Mouse (Mus musculus): ENCODE measurements around the gene Eri3. TPM values are rescaled to one million over a fixed set of nuclear protein-coding genes. Genes with fewer than 3 reads are reported as not detected.

The Eri3 gene
- polyA plus RNA-seq, 1 experiment: 97.2 TPM

DNA sequence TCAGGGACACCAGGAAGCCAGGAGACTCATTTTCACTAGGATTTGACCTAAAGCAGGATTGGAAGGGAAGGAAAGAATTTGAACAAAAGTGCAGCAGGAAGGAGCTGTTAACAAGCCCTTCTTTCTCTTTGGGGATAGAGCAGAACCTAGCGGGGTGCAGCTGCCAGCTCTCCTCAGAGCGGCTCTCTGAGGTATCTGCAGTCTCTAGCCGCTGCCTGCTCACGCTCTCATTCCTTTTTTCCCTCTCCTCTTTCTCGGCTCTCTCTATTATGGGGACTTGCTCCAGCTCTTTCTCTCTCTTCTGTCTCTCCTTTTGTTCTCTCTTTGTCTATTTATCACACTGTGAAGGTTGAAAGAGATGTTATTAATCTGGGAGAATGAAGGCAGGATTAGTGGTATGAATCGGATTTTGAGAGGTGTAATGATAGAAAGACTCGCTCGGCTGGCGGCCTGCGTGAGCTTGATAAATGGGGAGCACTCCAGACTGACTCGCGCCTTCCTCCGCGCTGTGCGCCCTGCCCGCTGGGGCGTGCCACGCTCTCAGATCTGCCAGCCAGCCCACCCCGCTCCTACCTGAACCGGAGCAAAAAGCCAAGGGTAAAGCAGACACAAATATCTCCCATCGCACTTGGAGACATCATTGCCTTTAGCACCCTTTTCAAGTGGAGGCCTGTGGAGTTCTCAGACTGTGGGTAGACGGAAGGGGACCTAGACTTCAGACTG is 86.9 kb downstream of the Eri3 start:
- Histone ChIP-seq H3K79me2 (ENCODE audit: control insufficient read depth, insufficient read depth) (no peaks in the 10 kb centered on the region), H3K36me3 (ENCODE audit: control insufficient read depth, insufficient read depth) (peaks cover 3% of the 10 kb centered on the region), H3ac (ENCODE audit: control insufficient read depth, insufficient read length) (no peak overlapping the region), H3K27me3 (ENCODE audit: control insufficient read depth, insufficient read depth, insufficient read length) (no peaks in the 10 kb centered on the region), H3K4me2 (ENCODE audit: low read depth) (no peak overlapping the region), H3K4me3 (no peak overlapping the region)
- TF ChIP-seq MYOD1 (IDR thresholded peaks at IDR 0.05; ENCODE audit: control insufficient read depth in 1 of 3, insufficient read length in 2 of 3, low read depth in 2 of 3): no peak

DNA sequence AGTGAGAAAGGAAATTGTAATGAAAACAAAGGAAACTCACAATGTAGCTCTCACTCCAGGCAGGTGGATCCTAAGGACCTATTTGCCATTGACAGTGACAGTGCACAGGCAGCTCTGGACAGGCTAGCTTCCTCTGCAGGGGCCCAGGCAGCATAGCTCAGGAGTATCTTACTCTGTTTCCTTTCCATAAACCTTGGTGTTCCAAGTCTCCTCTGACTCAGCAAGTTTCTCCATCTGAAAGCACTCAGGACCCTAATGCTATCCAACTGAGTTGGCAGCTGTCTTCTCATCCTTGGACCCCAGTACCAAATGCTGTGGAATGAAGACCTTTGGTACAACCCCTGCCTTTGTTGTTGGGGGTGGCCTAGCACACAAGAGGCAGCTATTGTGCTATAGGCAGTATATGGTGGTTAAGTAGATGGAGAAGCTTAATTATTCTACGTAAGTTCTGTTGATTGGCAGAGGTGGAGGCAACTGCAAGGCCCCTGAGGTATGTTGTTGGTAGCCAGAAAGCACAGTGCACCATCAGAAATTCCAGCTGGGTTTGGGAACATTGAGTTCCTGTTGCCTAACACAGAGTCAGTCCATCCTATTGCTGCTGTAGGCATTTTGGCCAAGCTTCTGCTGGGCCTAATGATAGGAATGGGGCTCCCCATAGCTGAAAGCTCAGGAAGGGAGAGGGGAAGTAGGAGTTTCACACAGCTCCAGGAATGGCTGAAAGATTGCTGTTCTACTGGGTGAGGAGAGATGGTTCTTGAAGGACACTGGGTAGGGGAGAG is 90.9 kb downstream of the Eri3 start:
- no peak overlapping the region for H3K4me2 ChIP-seq (ENCODE audit: low read depth)
- H3K27me3 ChIP-seq (ENCODE audit: control insufficient read depth, insufficient read depth, insufficient read length): no peaks in the 10 kb centered on the region
- no peak overlapping the region for H3K4me3 ChIP-seq
- TF ChIP-seq POLR2AphosphoS2 (IDR thresholded peaks at IDR 0.05; ENCODE audit: insufficient read length, low read depth) (no peak), POLR2A (IDR thresholded peaks at IDR 0.05; ENCODE audit: insufficient read length, low read depth) (no peak), REST (IDR thresholded peaks at IDR 0.05; ENCODE audit: insufficient read depth, insufficient read length) (no peak)
- no peak overlapping the region for H3ac ChIP-seq (ENCODE audit: control insufficient read depth, insufficient read length)
- no peaks in the 10 kb centered on the region for H3K79me2 ChIP-seq (ENCODE audit: control insufficient read depth, insufficient read depth)
- peaks cover 3% of the 10 kb centered on the region for H3K36me3 ChIP-seq (ENCODE audit: control insufficient read depth, insufficient read depth)

DNA sequence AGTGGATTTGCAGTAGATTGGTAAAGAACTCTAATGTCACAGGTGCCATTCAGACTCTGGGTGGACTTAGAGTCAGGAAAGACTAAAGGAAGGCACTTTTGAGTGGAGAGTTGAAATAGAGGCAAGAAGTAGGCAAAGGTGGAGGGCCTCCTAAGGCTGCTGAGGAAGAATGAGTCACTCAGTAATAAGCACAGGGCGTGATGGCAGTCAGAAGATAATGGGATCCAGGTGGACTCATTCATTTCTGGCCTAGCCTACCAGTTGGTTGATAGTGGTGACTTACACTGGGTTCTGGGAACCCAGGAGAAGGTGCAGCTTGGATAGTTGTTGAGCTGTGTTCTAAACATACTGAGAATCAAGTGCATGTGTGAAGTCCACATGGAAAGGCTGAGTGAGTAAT is 91.6 kb downstream of the Eri3 start:
- Histone ChIP-seq H3K4me2 (ENCODE audit: low read depth) (no peak overlapping the region), H3K4me3 (no peak overlapping the region), H3K79me2 (ENCODE audit: control insufficient read depth, insufficient read depth) (no peaks in the 10 kb centered on the region), H3ac (ENCODE audit: control insufficient read depth, insufficient read length) (no peak overlapping the region), H3K36me3 (ENCODE audit: control insufficient read depth, insufficient read depth) (peaks cover 3% of the 10 kb centered on the region), H3K27me3 (ENCODE audit: control insufficient read depth, insufficient read depth, insufficient read length) (no peaks in the 10 kb centered on the region)
- TF ChIP-seq MYOG (IDR thresholded peaks at IDR 0.05; ENCODE audit: control insufficient read depth in 1 of 3, insufficient read depth in 1 of 3, insufficient read length in 2 of 3, low read depth in 2 of 3) (no peak), MYOD1 (IDR thresholded peaks at IDR 0.05; ENCODE audit: control insufficient read depth in 1 of 3, insufficient read length in 2 of 3, low read depth in 2 of 3) (no peak), E2F4 (IDR thresholded peaks at IDR 0.05; ENCODE audit: insufficient read depth) (no peak), USF1 (IDR thresholded peaks at IDR 0.05; ENCODE audit: low read depth) (no peak)

DNA sequence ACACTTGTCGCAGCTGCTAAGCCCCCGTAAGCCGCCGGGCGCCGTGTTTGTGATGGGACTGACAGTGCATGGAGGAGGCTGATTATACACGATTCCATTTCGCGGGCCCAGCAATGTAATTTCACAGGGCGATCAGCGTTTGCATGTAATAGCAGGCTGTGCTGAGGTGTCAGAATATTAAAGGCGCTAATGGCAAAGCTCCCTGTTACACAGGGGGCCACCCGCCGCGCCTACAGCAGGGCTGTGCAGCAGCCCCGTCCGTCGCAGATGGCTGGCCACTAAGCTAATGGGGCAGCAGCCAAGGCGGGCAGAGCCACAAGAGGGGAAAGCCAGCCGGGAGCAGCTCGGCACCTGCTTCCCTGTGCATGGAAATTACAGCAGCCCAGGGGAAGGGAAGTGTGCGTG is 94.9 kb downstream of the Eri3 start:
- Histone ChIP-seq H3K4me2 (ENCODE audit: low read depth) (no peak overlapping the region), H3K4me3 (no peak overlapping the region), H3K36me3 (ENCODE audit: control insufficient read depth, insufficient read depth) (no peaks in the 10 kb centered on the region), H3K79me2 (ENCODE audit: control insufficient read depth, insufficient read depth) (no peaks in the 10 kb centered on the region), H3K27me3 (ENCODE audit: control insufficient read depth, insufficient read depth, insufficient read length) (no peaks in the 10 kb centered on the region), H3ac (ENCODE audit: control insufficient read depth, insufficient read length) (no peak overlapping the region)
- no peak for TF ChIP-seq SRF (IDR thresholded peaks at IDR 0.05; ENCODE audit: control insufficient read depth, insufficient read length, low read depth)
- no peak for TF ChIP-seq TCF12 (IDR thresholded peaks at IDR 0.05; ENCODE audit: insufficient read depth, poor library complexity, severe bottlenecking)
- no peak for TF ChIP-seq CEBPB (IDR thresholded peaks at IDR 0.05; ENCODE audit: insufficient read depth, poor library complexity, severe bottlenecking)
- TF ChIP-seq POLR2AphosphoS2 (IDR thresholded peaks at IDR 0.05; ENCODE audit: insufficient read length, low read depth): no peak
- TF ChIP-seq MAX (IDR thresholded peaks at IDR 0.05; ENCODE audit: low read depth): no peak
- TF ChIP-seq USF1 (IDR thresholded peaks at IDR 0.05; ENCODE audit: low read depth): no peak
- no peak for TF ChIP-seq E2F4 (IDR thresholded peaks at IDR 0.05; ENCODE audit: insufficient read depth)
- TF ChIP-seq MYOD1 (IDR thresholded peaks at IDR 0.05; ENCODE audit: control insufficient read depth in 1 of 3, insufficient read length in 2 of 3, low read depth in 2 of 3): no peak
- TF ChIP-seq MYOG (IDR thresholded peaks at IDR 0.05; ENCODE audit: control insufficient read depth in 1 of 3, insufficient read depth in 1 of 3, insufficient read length in 2 of 3, low read depth in 2 of 3): no peak
- TF ChIP-seq REST (IDR thresholded peaks at IDR 0.05; ENCODE audit: insufficient read depth, insufficient read length): no peak

DNA sequence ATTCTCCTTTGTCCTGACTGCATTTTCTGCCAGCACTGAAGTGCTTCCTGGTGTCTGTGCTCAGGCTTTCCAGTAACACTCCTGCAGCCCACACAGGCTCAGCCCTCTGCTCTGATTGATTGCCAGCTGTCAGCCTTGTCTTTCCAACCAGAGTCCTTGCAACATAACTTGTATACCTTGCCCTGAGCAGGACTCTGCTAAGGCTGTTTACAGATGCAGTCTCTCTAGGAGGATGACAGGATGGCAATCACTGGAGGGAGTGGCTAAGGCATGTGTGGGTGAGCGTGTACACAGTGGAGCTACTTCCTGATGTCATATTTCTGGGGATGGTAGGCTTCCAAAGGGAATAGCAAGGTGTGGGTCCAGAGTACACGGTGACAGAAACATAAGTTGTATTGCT is 95.7 kb downstream of the Eri3 start:
- H3K36me3 ChIP-seq (ENCODE audit: control insufficient read depth, insufficient read depth): no peaks in the 10 kb centered on the region
- H3K27me3 ChIP-seq (ENCODE audit: control insufficient read depth, insufficient read depth, insufficient read length): no peaks in the 10 kb centered on the region
- H3K79me2 ChIP-seq (ENCODE audit: control insufficient read depth, insufficient read depth): no peaks in the 10 kb centered on the region
- H3ac ChIP-seq (ENCODE audit: control insufficient read depth, insufficient read length): no peak overlapping the region
- no peak overlapping the region for H3K4me2 ChIP-seq (ENCODE audit: low read depth)
- TF ChIP-seq MYOD1 (IDR thresholded peaks at IDR 0.05; ENCODE audit: control insufficient read depth in 1 of 3, insufficient read length in 2 of 3, low read depth in 2 of 3): no peak
- TF ChIP-seq TCF3 (IDR thresholded peaks at IDR 0.05; ENCODE audit: insufficient read length, low read depth): no peak
- TF ChIP-seq REST (IDR thresholded peaks at IDR 0.05; ENCODE audit: insufficient read depth, insufficient read length): no peak
- no peak for TF ChIP-seq TCF12 (IDR thresholded peaks at IDR 0.05; ENCODE audit: insufficient read depth, poor library complexity, severe bottlenecking)
- no peak for TF ChIP-seq SRF (IDR thresholded peaks at IDR 0.05; ENCODE audit: control insufficient read depth, insufficient read length, low read depth)
- TF ChIP-seq E2F4 (IDR thresholded peaks at IDR 0.05; ENCODE audit: insufficient read depth): no peak
- TF ChIP-seq CEBPB (IDR thresholded peaks at IDR 0.05; ENCODE audit: insufficient read depth, poor library complexity, severe bottlenecking): no peak
- no peak for TF ChIP-seq POLR2AphosphoS2 (IDR thresholded peaks at IDR 0.05; ENCODE audit: insufficient read length, low read depth)
- TF ChIP-seq USF1 (IDR thresholded peaks at IDR 0.05; ENCODE audit: low read depth): no peak
- TF ChIP-seq POLR2A (IDR thresholded peaks at IDR 0.05; ENCODE audit: insufficient read length, low read depth): no peak
- no peak for TF ChIP-seq MAX (IDR thresholded peaks at IDR 0.05; ENCODE audit: low read depth)
- no peak for TF ChIP-seq MYOG (IDR thresholded peaks at IDR 0.05; ENCODE audit: control insufficient read depth in 1 of 3, insufficient read depth in 1 of 3, insufficient read length in 2 of 3, low read depth in 2 of 3)
- H3K4me3 ChIP-seq: no peak overlapping the region

Data from myocyte (in vitro differentiated cells).